Mouse (Mus musculus) macrophage (primary cell): ENCODE data around the gene Kcnip4. TPM values are rescaled to one million over a fixed set of nuclear protein-coding genes. Genes with fewer than 3 reads are reported as not detected.

Experiments
- H3K27ac ChIP-seq: fragments of 350-480 bp; formaldehyde crosslinking; 2 replicates; pipeline ENCODE4 v1.9.0; 2021
- H3K36me3 ChIP-seq: fragments of 350-480 bp; formaldehyde crosslinking; 2 replicates; pipeline ENCODE4 v1.9.0; 2021; ENCODE audit errors: inconsistent target
- H3K4me3 ChIP-seq: fragments of 350-480 bp; formaldehyde crosslinking; 2 replicates; pipeline ENCODE4 v1.9.0; 2021; ENCODE audit errors: inconsistent target
- H3K79me2 ChIP-seq: fragments of 350-480 bp; formaldehyde crosslinking; 2 replicates; pipeline ENCODE4 v1.9.0; 2021; ENCODE audit errors: inconsistent target
- WGBS: methylation state at CpG from one replicate; pipeline ENCODE4 v1.1.7; 2026; ENCODE audit warnings: inconsistent platforms; ENCODE audit not compliant: missing documents; 5-methylcytosine and 5-hydroxymethylcytosine counted together
- polyA plus RNA-seq: library from polyadenylated mRNA; stranded (reverse); fragments of 250-400 nt; gene quantifications from 3 replicates; pipeline ENCODE4 v1.2.4, GENCODE M21; 2018; ENCODE audit warnings: inconsistent platforms

The Kcnip4 gene
- polyA plus RNA-seq, 1 experiment from 2014 or later, result not detected

GRCm38 (mm10) chr5:49041259-49041845 lies 483.4 kb downstream of the Kcnip4 start:
- H3K79me2 ChIP-seq, result no peaks in the 10 kb centered on the region
- WGBS, result 88% methylated on average over 6 of the region's 6 CpGs
- H3K4me3 ChIP-seq, result no peak overlapping the region
- H3K27ac ChIP-seq, result no peak overlapping the region
- H3K36me3 ChIP-seq, result no peaks in the 10 kb centered on the region

DNA sequence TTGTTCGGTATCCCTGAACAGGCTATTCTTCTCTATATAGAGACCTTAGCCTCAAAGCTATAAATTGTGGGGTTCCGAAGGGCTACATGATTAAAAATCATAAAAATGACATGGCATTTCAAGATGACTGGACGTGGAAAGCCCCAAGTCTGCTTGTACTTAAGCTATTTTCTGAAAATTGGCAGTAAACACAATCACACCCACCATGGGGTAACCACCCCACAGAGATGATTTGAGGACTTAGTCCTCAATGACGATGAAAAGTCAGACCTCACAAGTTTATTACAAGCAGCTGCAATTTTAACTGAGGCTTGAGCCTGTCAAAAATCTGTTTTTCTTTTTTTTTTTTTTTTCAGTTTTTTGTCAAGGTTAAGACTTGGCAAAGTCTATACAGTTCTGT lies 527.3 kb downstream of the Kcnip4 start:
- WGBS, result 73% methylated on average over 4 of the region's 4 CpGs

GRCm38 (mm10) chr5:48989145-48989659 lies 535.5 kb downstream of the Kcnip4 start:
- Histone ChIP-seq H3K27ac (no peak overlapping the region), H3K36me3 (no peaks in the 10 kb centered on the region), H3K4me3 (no peak overlapping the region), H3K79me2 (no peaks in the 10 kb centered on the region)
- WGBS, result 82% methylated on average over 1 of the region's 1 CpGs

More for the DNA sequence above, 527.3 kb downstream of the Kcnip4 start:
- Histone ChIP-seq H3K36me3 (no peaks in the 10 kb centered on the region), H3K79me2 (no peaks in the 10 kb centered on the region), H3K4me3 (no peak overlapping the region), H3K27ac (no peak overlapping the region)

DNA sequence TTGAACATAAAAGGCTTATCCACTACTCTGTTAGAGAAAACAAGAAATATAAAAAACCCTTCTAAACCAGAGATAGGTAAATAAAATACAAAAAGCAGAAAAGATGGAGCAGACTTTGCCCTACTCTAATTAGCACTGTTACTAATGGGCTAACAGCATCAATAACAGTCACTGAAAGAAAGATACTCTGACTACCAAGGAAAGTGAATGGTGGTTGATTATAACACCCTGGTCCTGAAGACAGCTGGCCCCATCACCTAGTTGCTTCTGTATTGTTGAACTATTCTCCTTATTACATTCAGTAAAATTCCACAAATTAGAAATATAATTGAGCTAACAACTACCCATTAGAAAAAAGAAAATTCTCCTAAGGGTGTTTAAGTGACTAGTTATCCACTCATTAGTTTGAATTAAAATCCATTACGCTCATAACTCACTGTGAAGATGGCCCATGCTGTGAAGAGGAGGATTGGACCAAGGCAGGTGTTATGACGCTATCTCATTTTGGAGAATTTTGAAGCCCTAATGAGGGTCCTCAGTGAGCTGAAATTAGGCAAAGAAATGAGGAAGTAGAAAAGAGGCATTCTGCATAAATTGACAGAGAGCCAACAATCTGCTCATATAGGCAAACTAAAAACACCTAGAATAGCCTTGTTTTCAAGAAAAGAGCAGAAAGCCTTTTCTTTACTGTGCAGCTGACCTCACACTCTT lies 582.2 kb downstream of the Kcnip4 start:
- H3K36me3 ChIP-seq, result no peaks in the 10 kb centered on the region
- H3K79me2 ChIP-seq, result no peaks in the 10 kb centered on the region
- H3K4me3 ChIP-seq, result no peak overlapping the region
- H3K27ac ChIP-seq, result no peak overlapping the region
- WGBS, result 63% methylated on average over 2 of the region's 2 CpGs

DNA sequence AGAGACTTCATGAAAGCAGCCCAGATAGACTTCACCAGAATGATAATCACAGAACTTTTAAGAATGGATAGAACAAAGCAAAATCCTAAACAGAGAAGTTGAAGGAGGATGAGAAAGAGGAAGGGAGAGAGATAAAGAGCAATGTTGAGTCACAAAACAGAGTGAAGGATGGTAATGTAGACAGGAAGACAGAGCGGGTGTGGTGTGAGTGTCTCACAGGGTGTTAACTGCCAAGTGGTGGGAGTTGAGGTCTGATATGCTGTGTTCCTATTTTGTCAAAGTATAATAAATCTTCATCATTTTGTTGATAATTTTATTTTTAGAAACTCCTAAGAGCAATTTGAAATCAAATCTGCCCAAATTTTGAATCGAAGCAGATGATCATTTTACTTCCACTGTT lies 592.8 kb downstream of the Kcnip4 start:
- WGBS, result 29% methylated on average over 2 of the region's 2 CpGs
- H3K79me2 ChIP-seq, result no peaks in the 10 kb centered on the region
- no peak overlapping the region for H3K27ac ChIP-seq
- no peak overlapping the region for H3K4me3 ChIP-seq
- no peaks in the 10 kb centered on the region for H3K36me3 ChIP-seq

GRCm38 (mm10) chr5:48890216-48890615 lies 634.5 kb downstream of the Kcnip4 start:
- 77% methylated on average over 8 of the region's 8 CpGs for WGBS
- Histone ChIP-seq H3K4me3 (no peak overlapping the region), H3K36me3 (no peaks in the 10 kb centered on the region), H3K27ac (no peak overlapping the region), H3K79me2 (no peaks in the 10 kb centered on the region)

DNA sequence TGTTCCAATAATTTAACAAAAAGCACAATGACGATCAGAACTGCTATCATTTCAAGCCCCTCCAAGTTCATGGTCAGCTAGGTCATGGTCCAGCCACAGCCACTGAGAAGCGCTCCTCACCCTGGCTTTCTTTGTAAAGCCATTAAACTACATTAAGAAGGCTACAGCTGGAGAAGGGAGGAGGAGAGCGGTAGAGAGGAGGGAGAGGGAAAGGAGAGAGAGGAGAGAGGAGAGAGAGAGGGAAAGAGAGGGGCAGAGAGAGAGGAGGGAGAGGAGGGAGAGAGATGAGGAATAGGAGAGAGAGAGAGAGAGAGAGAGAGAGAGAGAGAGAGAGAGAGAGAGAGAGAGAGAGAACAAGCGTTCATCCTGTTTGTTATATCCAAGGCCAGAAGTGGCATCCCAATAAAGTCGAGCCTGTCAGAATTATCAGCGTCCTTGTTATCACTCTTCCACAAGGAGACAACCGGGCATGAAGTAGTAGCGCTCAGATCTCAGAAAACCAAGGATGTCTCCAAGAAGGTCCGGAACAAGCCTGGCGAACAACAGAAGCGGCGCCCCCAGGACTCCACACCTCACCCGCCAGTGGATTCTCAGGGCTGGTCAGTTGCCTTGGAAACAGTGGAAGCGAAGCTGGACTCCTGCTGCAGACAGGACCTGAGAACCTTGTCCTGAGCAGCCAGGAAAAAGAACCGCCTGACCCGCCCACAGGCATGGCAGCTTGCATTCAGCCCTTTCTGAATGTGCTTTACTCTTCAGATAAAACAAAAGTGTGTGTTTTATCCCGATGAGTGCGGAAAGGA lies 635.1 kb downstream of the Kcnip4 start:
- H3K79me2 ChIP-seq, result no peaks in the 10 kb centered on the region
- H3K27ac ChIP-seq, result no peak overlapping the region
- H3K4me3 ChIP-seq, result no peak overlapping the region
- no peaks in the 10 kb centered on the region for H3K36me3 ChIP-seq
- 35% methylated on average over 17 of the region's 18 CpGs for WGBS

DNA sequence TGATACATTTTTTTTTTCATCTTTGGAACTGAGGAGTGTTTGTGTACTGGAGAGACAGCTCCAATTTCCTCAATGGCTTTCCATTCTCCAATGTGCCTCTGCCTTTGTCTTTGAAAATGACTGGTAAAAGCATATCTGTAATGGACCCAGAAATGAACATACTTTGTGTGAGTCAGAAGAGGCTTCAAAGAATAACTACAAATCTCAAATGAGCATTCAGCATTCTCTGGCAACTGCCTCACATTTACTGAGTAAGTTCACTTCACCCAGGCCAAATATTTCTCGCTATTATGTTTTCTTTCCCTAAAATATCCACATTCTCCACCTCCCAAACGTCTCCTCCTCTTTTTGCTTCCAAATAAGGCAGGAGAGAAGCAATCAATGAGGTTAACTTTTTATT lies 646.6 kb downstream of the Kcnip4 start:
- Histone ChIP-seq H3K36me3 (no peaks in the 10 kb centered on the region), H3K4me3 (no peak overlapping the region), H3K27ac (no peak overlapping the region), H3K79me2 (no peaks in the 10 kb centered on the region)
- WGBS, result 63% methylated on average over 2 of the region's 2 CpGs

DNA sequence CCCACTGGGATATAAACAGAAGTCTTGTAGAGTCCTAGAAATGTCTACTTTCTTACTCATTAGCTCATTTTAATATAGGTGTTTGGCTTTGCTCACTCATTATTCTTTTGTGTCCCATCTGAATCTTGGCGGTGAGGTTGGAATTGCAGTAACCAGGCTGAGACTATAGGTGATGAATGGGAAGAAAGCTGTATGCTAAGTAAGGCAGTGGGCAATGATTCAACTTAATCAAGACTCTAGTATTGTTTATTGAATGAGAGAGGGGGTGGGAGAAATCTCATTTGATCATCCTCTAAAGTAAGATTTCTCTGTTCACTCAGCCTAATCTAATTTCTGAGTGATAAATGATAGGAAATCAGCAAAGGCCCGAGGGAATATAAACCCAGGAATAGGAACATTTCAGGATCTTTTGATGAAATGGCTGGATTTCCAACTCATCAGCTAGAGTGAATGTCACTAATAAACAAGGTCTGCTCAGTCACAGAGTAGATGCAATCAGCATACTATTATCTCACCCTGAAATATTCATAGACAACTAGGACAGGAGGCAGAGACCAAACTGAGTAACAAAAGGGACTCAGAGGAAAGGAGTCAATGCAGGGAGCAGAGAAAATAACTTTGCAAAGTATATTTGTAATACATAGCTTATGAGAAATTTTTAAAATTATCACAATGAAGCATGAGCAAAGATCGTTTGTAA lies 660.3 kb downstream of the Kcnip4 start:
- Histone ChIP-seq H3K79me2 (no peaks in the 10 kb centered on the region), H3K27ac (no peak overlapping the region), H3K4me3 (no peak overlapping the region), H3K36me3 (no peaks in the 10 kb centered on the region)
- WGBS, result 92% methylated on average over 3 of the region's 3 CpGs

DNA sequence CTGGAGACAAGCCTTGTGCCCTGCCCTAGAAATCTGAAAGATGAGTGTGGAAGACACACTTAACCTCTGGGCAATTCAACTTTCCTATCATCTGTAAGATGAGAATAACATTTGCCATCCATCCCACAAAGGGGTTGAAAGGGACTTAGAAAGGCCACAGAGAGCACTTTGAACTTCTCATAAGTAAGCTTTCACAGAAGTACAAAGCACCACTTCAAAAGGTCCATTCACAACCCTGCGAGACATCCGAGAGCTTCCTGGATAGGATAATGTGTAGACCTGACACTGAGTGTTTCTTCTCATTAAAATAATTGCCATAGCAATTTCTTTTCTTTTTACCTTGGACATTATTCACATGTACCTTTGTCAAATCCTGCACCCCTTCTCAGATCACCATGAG lies 683.7 kb downstream of the Kcnip4 start:
- no peak overlapping the region for H3K27ac ChIP-seq
- WGBS, result 79% methylated on average over 2 of the region's 2 CpGs
- H3K36me3 ChIP-seq, result no peaks in the 10 kb centered on the region
- no peak overlapping the region for H3K4me3 ChIP-seq
- no peaks in the 10 kb centered on the region for H3K79me2 ChIP-seq

DNA sequence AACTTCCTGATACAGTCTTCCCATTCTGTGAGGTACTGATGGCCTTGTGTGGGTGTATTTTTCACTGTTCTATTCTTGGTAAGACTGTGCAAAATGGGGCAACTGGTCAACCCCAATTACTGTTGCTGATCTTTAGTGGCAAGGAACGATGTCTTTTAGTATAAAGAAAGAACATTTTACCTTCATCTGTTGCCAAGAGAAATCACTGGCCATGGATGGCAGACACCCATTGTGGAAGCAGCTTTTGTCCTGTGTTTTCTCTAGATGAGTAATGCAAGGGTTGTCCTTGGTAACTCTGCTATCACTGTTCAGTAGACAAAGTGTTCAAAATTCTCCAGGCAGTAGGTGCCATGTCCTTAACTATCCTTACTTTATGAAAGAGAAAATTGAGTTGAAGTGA lies 729.2 kb downstream of the Kcnip4 start:
- no peak overlapping the region for H3K27ac ChIP-seq
- WGBS, result 60% methylated on average over 1 of the region's 1 CpGs
- H3K36me3 ChIP-seq, result no peaks in the 10 kb centered on the region
- no peak overlapping the region for H3K4me3 ChIP-seq
- no peaks in the 10 kb centered on the region for H3K79me2 ChIP-seq

DNA sequence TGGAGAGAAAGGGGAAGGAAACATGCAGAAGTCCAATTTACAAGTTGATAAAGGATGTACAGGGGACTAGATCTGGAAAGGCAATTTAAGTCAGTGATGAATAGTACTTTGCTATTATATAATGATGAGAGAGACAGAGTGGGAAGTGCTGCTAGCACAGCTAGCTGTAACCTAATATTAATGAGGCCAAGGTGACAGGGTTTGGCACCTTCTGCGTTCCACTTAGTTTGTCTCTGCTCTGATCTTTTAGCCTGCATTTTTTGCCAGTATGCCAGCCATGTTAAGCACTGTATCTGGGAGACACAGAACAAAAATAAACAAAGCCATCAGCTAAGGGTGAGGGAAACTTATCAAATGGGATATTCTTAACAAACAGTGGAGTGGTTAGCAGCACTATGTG lies 745.3 kb downstream of the Kcnip4 start:
- Histone ChIP-seq H3K4me3 (no peak overlapping the region), H3K79me2 (no peaks in the 10 kb centered on the region), H3K27ac (no peak overlapping the region), H3K36me3 (no peaks in the 10 kb centered on the region)
- 30% methylated on average over 1 of the region's 1 CpGs for WGBS

DNA sequence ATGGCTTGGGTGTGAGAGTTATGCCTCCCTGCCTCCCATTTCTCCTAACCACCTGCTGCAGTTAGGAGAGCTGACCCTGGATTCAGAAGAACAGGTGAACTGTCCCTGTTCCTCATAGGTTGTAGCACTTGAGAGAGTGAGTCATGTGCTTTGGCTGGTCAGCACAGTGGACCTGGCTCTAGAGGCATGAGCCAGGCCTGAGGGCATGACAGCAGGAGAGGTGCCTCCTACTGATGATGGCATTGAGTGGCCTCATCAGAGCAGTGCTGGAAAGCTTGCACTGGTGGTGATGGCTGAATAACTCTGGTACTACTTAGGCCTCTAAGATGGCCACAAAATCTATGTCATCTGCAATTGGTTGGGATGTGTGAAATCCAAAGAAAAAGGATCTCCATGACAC lies 776.1 kb downstream of the Kcnip4 start:
- Histone ChIP-seq H3K4me3 (no peak overlapping the region), H3K79me2 (no peaks in the 10 kb centered on the region), H3K36me3 (no peaks in the 10 kb centered on the region), H3K27ac (no peak overlapping the region)

DNA sequence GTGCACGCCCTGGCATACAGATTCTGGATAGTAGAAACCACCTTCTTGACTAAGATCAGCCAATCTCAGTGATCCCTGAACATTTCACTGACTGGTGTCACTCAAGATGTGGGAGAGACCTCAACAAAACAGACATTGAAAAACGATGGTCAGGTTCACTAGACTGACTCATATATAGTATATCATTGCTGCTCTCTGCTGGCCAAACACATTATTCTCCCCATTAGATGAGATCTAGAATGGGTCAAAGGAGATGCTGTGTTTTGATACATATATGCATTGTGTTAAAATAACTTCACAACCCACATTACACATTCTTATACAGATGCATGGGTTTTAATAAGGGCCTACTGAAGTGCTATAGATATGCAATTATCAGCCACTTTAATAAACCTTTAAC lies 787.1 kb downstream of the Kcnip4 start:
- Histone ChIP-seq H3K36me3 (no peaks in the 10 kb centered on the region), H3K79me2 (no peaks in the 10 kb centered on the region), H3K27ac (no peak overlapping the region), H3K4me3 (no peak overlapping the region)
- 33% methylated on average over 2 of the region's 2 CpGs for WGBS

DNA sequence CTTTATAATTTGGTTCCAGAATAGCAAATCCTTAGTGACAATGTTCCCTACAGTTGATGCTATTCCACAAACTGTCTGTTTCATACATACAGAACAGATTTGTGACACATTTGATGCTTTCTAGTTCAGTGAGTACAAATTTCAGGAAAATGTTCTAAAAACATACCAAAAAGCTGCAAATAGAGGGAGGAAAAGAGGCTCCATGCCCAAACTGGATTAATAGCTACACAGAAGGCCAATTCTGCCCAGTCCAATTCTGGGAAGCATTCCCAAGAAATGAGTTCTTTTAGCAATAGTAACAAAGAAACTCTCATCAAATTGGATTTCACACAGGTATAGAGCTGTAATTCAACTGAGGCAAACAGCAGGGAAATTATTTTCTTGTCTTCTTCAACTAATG lies 806.5 kb downstream of the Kcnip4 start:
- Histone ChIP-seq H3K36me3 (no peaks in the 10 kb centered on the region), H3K79me2 (no peaks in the 10 kb centered on the region), H3K27ac (no peak overlapping the region), H3K4me3 (no peak overlapping the region)
